Mouse (Mus musculus) kidney, adult 2 months (tissue): ENCODE results near the gene Mcts1. TPM values are rescaled to one million over a fixed set of nuclear protein-coding genes. Genes with fewer than 3 reads are reported as not detected.

ENCODE experiments used
- DNase-seq: peaks from one replicate; pipeline ENCODE4 v3.0.0; 2021
- H3K27ac ChIP-seq: fragments of 200-500 bp; 2 replicates; pipeline ENCODE4 v1.5.1; 2012; ENCODE audit warnings: low read depth, low read length, control low read depth, inconsistent platforms; ENCODE audit not compliant: insufficient read depth
- H3K27me3 ChIP-seq: fragments of 200-500 bp; replicated peaks from 2 replicates; pipeline ENCODE4 v1.6.1; 2012; ENCODE audit warnings: mild to moderate bottlenecking, moderate library complexity, low read length, inconsistent platforms; ENCODE audit not compliant: control insufficient read depth, insufficient read depth
- H3K36me3 ChIP-seq: fragments of 200-500 bp; 2 replicates; pipeline ENCODE4 v1.6.1; 2012; ENCODE audit warnings: mild to moderate bottlenecking, moderate library complexity, low read length, inconsistent platforms; ENCODE audit not compliant: control insufficient read depth, insufficient read depth
- H3K4me1 ChIP-seq: fragments of 200-500 bp; 2 replicates; pipeline ENCODE4 v1.6.1; 2011; ENCODE audit warnings: low read length; ENCODE audit not compliant: control insufficient read depth, insufficient read depth
- H3K4me3 ChIP-seq: fragments of 200-500 bp; 2 replicates; pipeline ENCODE4 v1.5.1; 2011; ENCODE audit warnings: mild to moderate bottlenecking, low read depth, low read length, control low read depth; ENCODE audit not compliant: insufficient read depth
- CTCF ChIP-seq: fragments of 200-500 bp; conservative IDR thresholded peaks from 2 replicates; pipeline ENCODE4 v1.5.1; 2011; ENCODE audit warnings: low read depth, mild to moderate bottlenecking, control low read depth, low read length, moderate library complexity, mixed read lengths; ENCODE audit not compliant: insufficient read depth, insufficient read length
- POLR2A ChIP-seq: fragments of 200-500 bp; IDR thresholded peaks from one replicate; pipeline ENCODE4 v1.6.1; 2011; ENCODE audit warnings: low read depth, low read length, control low read depth
- WGBS: fragments of 180-500 bp; shearing (Covaris S2); methylation state at CpG from one replicate; pipeline ENCODE4 v1.1.7; 2018; 5-methylcytosine and 5-hydroxymethylcytosine counted together
- polyA plus RNA-seq: library from polyadenylated mRNA; depleted of rRNA; stranded (reverse); fragments of >200 nt; gene quantifications from 2 replicates; pipeline ENCODE4 v1.2.3, GENCODE M21; 2012; rRNA removed

The Mcts1 gene
- polyA plus RNA-seq, 1 experiment: 13.5 TPM

DNA sequence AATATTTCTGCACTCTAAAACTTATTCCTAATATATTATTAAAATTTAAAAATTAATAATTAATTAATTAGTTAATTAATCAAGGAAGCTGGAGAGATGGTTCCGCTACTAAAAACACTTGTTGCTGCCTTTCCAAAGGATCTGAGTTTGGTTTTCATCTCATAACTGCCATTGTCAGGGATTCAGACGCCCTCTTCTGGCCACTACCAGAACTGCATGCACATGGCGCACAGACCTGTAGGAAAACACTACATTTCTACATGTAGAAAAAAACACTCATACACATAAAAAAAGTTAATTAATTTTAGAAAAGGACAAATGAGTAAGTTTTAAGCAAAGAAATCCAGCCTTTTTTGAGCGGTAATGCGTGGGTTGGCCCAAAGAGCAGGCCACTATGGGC lies 54.3 kb downstream of the Mcts1 start:
- TF ChIP-seq POLR2A (no peak), CTCF (peak; percentile 29; the same call in 1 of the 2 replicates)

DNA sequence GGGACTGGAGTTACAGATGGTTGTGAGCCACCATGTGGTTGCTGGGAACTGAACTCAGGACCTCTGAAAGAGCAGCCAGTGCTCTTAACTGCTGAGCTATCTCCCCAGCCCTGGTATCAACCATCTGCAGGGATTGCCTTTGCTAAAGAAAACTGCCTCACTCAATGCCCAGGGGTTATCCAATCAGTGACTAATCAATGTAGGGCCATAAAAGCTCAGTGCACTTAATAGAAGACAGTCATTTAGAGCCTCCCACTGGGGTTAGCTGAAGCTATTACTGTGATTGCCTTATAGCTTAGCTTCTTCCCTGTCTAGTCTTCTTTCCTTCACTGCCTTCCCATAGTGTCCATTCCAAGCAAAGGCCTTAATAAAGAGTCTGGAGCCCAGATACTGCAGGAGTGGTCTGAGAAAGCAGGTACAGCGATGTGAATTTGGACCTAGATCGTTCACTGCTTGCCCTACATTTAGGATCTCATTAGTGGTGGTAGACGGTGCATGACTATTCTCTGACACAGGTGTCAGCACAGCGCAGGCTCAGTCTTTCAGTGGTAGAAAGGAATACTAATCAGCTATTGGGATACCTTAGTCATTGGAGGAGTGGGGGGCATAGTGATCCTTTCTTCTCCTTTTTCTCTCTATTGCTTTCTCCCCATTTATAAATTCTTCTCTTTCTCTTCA lies 56.0 kb downstream of the Mcts1 start:
- Histone ChIP-seq H3K27ac (no peak overlapping the region), H3K4me1 (no peaks in the 10 kb centered on the region), H3K4me3 (no peak overlapping the region), H3K27me3 (no peaks in the 10 kb centered on the region), H3K36me3 (no peaks in the 10 kb centered on the region)
- DNase-seq: no peak
- WGBS: 52% methylated on average over 4 of the region's 4 CpGs
- no peak for TF ChIP-seq CTCF
- no peak for TF ChIP-seq POLR2A

More for the DNA sequence above, 54.3 kb downstream of the Mcts1 start:
- Histone ChIP-seq H3K36me3 (no peaks in the 10 kb centered on the region), H3K27me3 (no peaks in the 10 kb centered on the region), H3K4me3 (no peak overlapping the region), H3K27ac (no peak overlapping the region), H3K4me1 (no peaks in the 10 kb centered on the region)
- DNase-seq: no peak
- WGBS: 86% methylated on average over 5 of the region's 5 CpGs

Other genes starting within 250 kb of the Mcts1 start
- gene Lamp2, start 144.1 kb upstream of the Mcts1 start, polyA plus RNA-seq: 312 and 353 TPM in 2 replicates
- gene Cul4b, start 24.4 kb upstream of the Mcts1 start, polyA plus RNA-seq: 6.4 and 6.5 TPM in 2 replicates
- 15.8 and 18.6 TPM in 2 replicates for gene C1galt1c1, start 34.5 kb downstream of the Mcts1 start, polyA plus RNA-seq
- gene 6030498E09Rik, start 172.1 kb downstream of the Mcts1 start, polyA plus RNA-seq: not detected in 2 replicates